19 mouse cellular contexts compared by ENCODE assay signal in genomic region chr13:73750435-73750834, GRCm38 (mm10). TPM values are rescaled to one million over a fixed set of nuclear protein-coding genes. Genes with fewer than 3 reads are reported as not detected.
DNase-seq lines count a peak whose midpoint lies in the region; ATAC-seq lines count a peak whose summit lies in the region.
"Had no signal": no experiment of that assay in that cellular context is flagged by ENCODE, and none has a peak within 500 bp of the region (broad histone marks: within the 10 kb centered on the region; RNA-seq: fewer than 3 reads in every experiment).

No protein-coding gene starts in this region.

- H3K4me3 ChIP-seq in embryonic facial prominence, embryonic 14.5 days (ENCODE audit: low read depth, low read length), result no peak overlapping the region
- no peak overlapping the region for H3K4me3 ChIP-seq in embryonic facial prominence, embryonic 10.5 days
- H3K4me3 ChIP-seq in intestine, embryonic 15.5 days (replicated peaks), result no peak overlapping the region
- H3K4me3 ChIP-seq: erythroblast, embryonic 14.5 days; forebrain, embryonic 15.5 days; hindbrain, embryonic 15.5 days; neural tube, embryonic 12.5 days; stomach, embryonic 15.5 days had no signal

- H3K36me3 ChIP-seq in embryonic facial prominence, embryonic 14.5 days (ENCODE audit: control insufficient read depth, insufficient read depth, low read length), result no peaks in the 10 kb centered on the region
- no peaks in the 10 kb centered on the region for H3K36me3 ChIP-seq in embryonic facial prominence, embryonic 10.5 days (replicated peaks)
- no peaks in the 10 kb centered on the region for H3K36me3 ChIP-seq in intestine, embryonic 15.5 days
- H3K36me3 ChIP-seq: forebrain, embryonic 15.5 days; hindbrain, embryonic 15.5 days; neural tube, embryonic 12.5 days; stomach, embryonic 15.5 days had no signal

- ATAC-seq in embryonic facial prominence, embryonic 14.5 days (ENCODE audit: low read depth), result peak; percentile 31; the same call in 1 of the 2 replicates
- ATAC-seq in intestine, embryonic 15.5 days, result no peak
- ATAC-seq: CD4-positive, CD25-positive, alpha-beta regulatory T cell, adult 4 months had no signal

- no peak overlapping the region for H3K27ac ChIP-seq in embryonic facial prominence, embryonic 14.5 days (replicated peaks; ENCODE audit: low read depth, low read length)
- no peak overlapping the region for H3K27ac ChIP-seq in embryonic facial prominence, embryonic 10.5 days (replicated peaks)
- H3K27ac ChIP-seq in intestine, embryonic 15.5 days, result no peak overlapping the region
- H3K27ac ChIP-seq: forebrain, embryonic 15.5 days; hindbrain, embryonic 15.5 days; neural tube, embryonic 12.5 days; stomach, embryonic 15.5 days had no signal

- WGBS in embryonic facial prominence, embryonic 14.5 days, result 64% methylated on average over 6 of the region's 6 CpGs
- WGBS in embryonic facial prominence, embryonic 10.5 days, result 65% methylated on average over 6 of the region's 6 CpGs
- 64% methylated on average over 6 of the region's 6 CpGs for WGBS in intestine, embryonic 15.5 days

- intact Hi-C loops in left cerebral cortex, postnatal 4 days (cut with DNase I), result no loop called here
- intact Hi-C loops in left cerebral cortex, postnatal 36 days (cut with DNase I), result no loop called here

- no peak overlapping the region for H3K4me2 ChIP-seq in embryonic facial prominence, embryonic 14.5 days (ENCODE audit: low read depth, low read length)
- no peak overlapping the region for H3K4me2 ChIP-seq in intestine, embryonic 15.5 days (replicated peaks)
- H3K4me2 ChIP-seq: forebrain, embryonic 15.5 days; hindbrain, embryonic 15.5 days; neural tube, embryonic 12.5 days; stomach, embryonic 15.5 days had no signal

- H3K4me1 ChIP-seq in embryonic facial prominence, embryonic 14.5 days (ENCODE audit: control insufficient read depth, insufficient read depth, low read length), result peaks cover 14% of the 10 kb centered on the region
- peaks cover 27% of the 10 kb centered on the region for H3K4me1 ChIP-seq in embryonic facial prominence, embryonic 10.5 days
- H3K4me1 ChIP-seq in intestine, embryonic 15.5 days (replicated peaks), result 0 out of 2 replicates have a peak, but pooled peaks cover 2% of the 10 kb centered on the region

- no peak overlapping the region for H3K9ac ChIP-seq in embryonic facial prominence, embryonic 14.5 days (ENCODE audit: low read depth, low read length)
- H3K9ac ChIP-seq in intestine, embryonic 15.5 days, result no peak overlapping the region
- H3K9ac ChIP-seq: forebrain, embryonic 15.5 days; hindbrain, embryonic 15.5 days; neural tube, embryonic 12.5 days; stomach, embryonic 15.5 days had no signal

- H3K27me3 ChIP-seq in embryonic facial prominence, embryonic 14.5 days (replicated peaks; ENCODE audit: control insufficient read depth, insufficient read depth, low read length), result no peaks in the 10 kb centered on the region
- peaks cover 29% of the 10 kb centered on the region for H3K27me3 ChIP-seq in embryonic facial prominence, embryonic 10.5 days (replicated peaks; ENCODE audit: low read depth, poor library complexity, severe bottlenecking)
- no peaks in the 10 kb centered on the region for H3K27me3 ChIP-seq in intestine, embryonic 15.5 days (replicated peaks)
- H3K27me3 ChIP-seq: forebrain, embryonic 15.5 days; hindbrain, embryonic 15.5 days; neural tube, embryonic 12.5 days had no signal

- DNase-seq in embryonic facial prominence, embryonic 14.5 days (ENCODE audit: low spot score), result peak; percentile 48
- DNase-seq in embryonic facial prominence, embryonic 10.5 days (ENCODE audit: low spot score), result no peak
- DNase-seq in left cerebral cortex, postnatal 4 days, result peak; percentile 60
- DNase-seq in left cerebral cortex, postnatal 36 days (ENCODE audit: low spot score in 2 of 2), result no peak
- peak; percentile 58 for DNase-seq in adipocyte (ENCODE audit: low spot score)
- DNase-seq in kidney, postnatal 14 days, result peak; percentile 60
- no peak for DNase-seq in left cerebral cortex, adult 11 months (ENCODE audit: low spot score)
- DNase-seq: cerebellum, adult 11 months; heart, adult 18-20 months; spleen, adult 18-20 months had no signal

- no peaks in the 10 kb centered on the region for H3K9me3 ChIP-seq in embryonic facial prominence, embryonic 14.5 days (ENCODE audit: control insufficient read depth, low read length)
- H3K9me3 ChIP-seq in embryonic facial prominence, embryonic 10.5 days, result no peaks in the 10 kb centered on the region
- no peaks in the 10 kb centered on the region for H3K9me3 ChIP-seq in intestine, embryonic 15.5 days
- H3K9me3 ChIP-seq: forebrain, embryonic 15.5 days; hindbrain, embryonic 15.5 days; neural tube, embryonic 12.5 days; stomach, embryonic 15.5 days had no signal

RNA-seq across cellular contexts. Expression of gene Slc12a7, which starts 17.5 kb away (rescaled TPM):
- 16.3 and 19.8 TPM in 2 replicates for polyA plus RNA-seq in embryonic facial prominence, embryonic 14.5 days (2014; fragmentation: Nextera tagmentation; extraction: Ambion mirVana)
- polyA plus RNA-seq in embryonic facial prominence, embryonic 10.5 days (2016; fragmentation: Nextera tagmentation; extraction: Ambion mirVana), result 53.5 and 55.8 TPM in 2 replicates
- 10 to 100 TPM; 12.1 to 12.3 TPM for total RNA-seq in left cerebral cortex, postnatal 4 days (2021)
- 1 to 10 TPM; 3.6 to 3.8 TPM for total RNA-seq in left cerebral cortex, postnatal 36 days (2021)
- 25.3 and 27.4 TPM in 2 replicates for polyA plus RNA-seq in intestine, embryonic 15.5 days (2015; fragmentation: Nextera tagmentation; extraction: Ambion mirVana)

RNA-seq across cellular contexts. Expression of gene Slc6a19, which starts 45.8 kb away (rescaled TPM):
- 0.38 and 0.40 TPM in 2 replicates for polyA plus RNA-seq in embryonic facial prominence, embryonic 14.5 days (2014; fragmentation: Nextera tagmentation; extraction: Ambion mirVana)
- 0.08 and 0.34 TPM in 2 replicates for polyA plus RNA-seq in embryonic facial prominence, embryonic 10.5 days (2016; fragmentation: Nextera tagmentation; extraction: Ambion mirVana)
- total RNA-seq in left cerebral cortex, postnatal 4 days (2021), result not detected
- total RNA-seq in left cerebral cortex, postnatal 36 days (2021), result under 1 TPM in 1 of 2 experiments, not detected in 1; 0.15 TPM
- polyA plus RNA-seq in intestine, embryonic 15.5 days (2015; fragmentation: Nextera tagmentation; extraction: Ambion mirVana), result 10.4 and 13.2 TPM in 2 replicates
- polyA plus RNA-seq: CD4-positive, CD25-positive, alpha-beta regulatory T cell, adult 4 months; erythroblast, embryonic 14.5 days; heart, postnatal 0 days; limb, embryonic 14.5 days had no signal

Comparison
In these comparisons a context has a peak if more than half of its experiments do, and no peak if none do; other contexts are left out.
1. DNase-seq: peak in embryonic facial prominence, embryonic 14.5 days (single experiment), left cerebral cortex, postnatal 4 days (single experiment), adipocyte (single experiment) and kidney, postnatal 14 days (single experiment); none in embryonic facial prominence, embryonic 10.5 days (single experiment), left cerebral cortex, postnatal 36 days (0 of 2) and left cerebral cortex, adult 11 months (single experiment).